11 mouse cellular contexts compared by ENCODE assay signal in genomic region chr17:13705481-13705921, GRCm38 (mm10). TPM values are rescaled to one million over a fixed set of nuclear protein-coding genes. Genes with fewer than 3 reads are reported as not detected.
DNase-seq lines count a peak whose midpoint lies in the region; ATAC-seq and TF ChIP-seq lines count a peak whose summit lies in the region.
"Had no signal": no experiment of that assay in that cellular context is flagged by ENCODE, and none has a peak within 500 bp of the region (broad histone marks: within the 10 kb centered on the region; RNA-seq: fewer than 3 reads in every experiment).

No protein-coding gene starts in this region.

- ATAC-seq in forebrain, embryonic 14.5 days, result no peak
- peak; percentile 46; the same call in 1 of the 2 replicates for ATAC-seq in hindbrain, postnatal 0 days
- ATAC-seq: intestine, postnatal 0 days had no signal

- DNase-seq in forebrain, embryonic 10.5 days (ENCODE audit: extremely low spot score, low spot score), result no peak
- no peak for DNase-seq in forebrain, embryonic 14.5 days (ENCODE audit: low spot score)
- peak; percentile 36 for DNase-seq in ovary, postnatal 36 days (ENCODE audit: low spot score)
- DNase-seq in ovary, postnatal 14 days (ENCODE audit: low spot score), result no peak
- DNase-seq in hindbrain, postnatal 0 days (ENCODE audit: low spot score), result peak; percentile 42
- DNase-seq in retina, embryonic 14.5 days (ENCODE audit: low spot score), result no peak
- no peak for DNase-seq in gastrocnemius, postnatal 25 days
- DNase-seq in urinary bladder, postnatal 10 days (ENCODE audit: low spot score), result no peak
- DNase-seq: B cell, adult 2 months had no signal

- no peaks in the 10 kb centered on the region for H3K27me3 ChIP-seq in forebrain, embryonic 10.5 days (ENCODE audit: poor library complexity, severe bottlenecking)
- H3K27me3 ChIP-seq in forebrain, embryonic 14.5 days (replicated peaks; ENCODE audit: control insufficient read depth, insufficient read depth, low read length), result no peaks in the 10 kb centered on the region
- no peaks in the 10 kb centered on the region for H3K27me3 ChIP-seq in hindbrain, postnatal 0 days (ENCODE audit: insufficient read depth, low read length)
- H3K27me3 ChIP-seq: neural tube, embryonic 13.5 days had no signal

- H3K9ac ChIP-seq in forebrain, embryonic 14.5 days (ENCODE audit: low read length), result no peak overlapping the region
- H3K9ac ChIP-seq in hindbrain, postnatal 0 days (replicated peaks; ENCODE audit: low read length), result no peak overlapping the region
- H3K9ac ChIP-seq: neural tube, embryonic 13.5 days had no signal

- no peak overlapping the region for H3K4me3 ChIP-seq in forebrain, embryonic 10.5 days
- no peak overlapping the region for H3K4me3 ChIP-seq in forebrain, embryonic 14.5 days (ENCODE audit: low read depth, low read length)
- no peak overlapping the region for H3K4me3 ChIP-seq in hindbrain, postnatal 0 days (ENCODE audit: low read length)
- H3K4me3 ChIP-seq: neural tube, embryonic 13.5 days had no signal

- H3K9me3 ChIP-seq in forebrain, embryonic 10.5 days, result no peaks in the 10 kb centered on the region
- no peaks in the 10 kb centered on the region for H3K9me3 ChIP-seq in forebrain, embryonic 14.5 days (replicated peaks; ENCODE audit: control insufficient read depth, low read length)
- no peaks in the 10 kb centered on the region for H3K9me3 ChIP-seq in hindbrain, postnatal 0 days (ENCODE audit: low read length)
- H3K9me3 ChIP-seq: neural tube, embryonic 13.5 days had no signal

- H3K27ac ChIP-seq in forebrain, embryonic 10.5 days, result peak overlapping the region; percentile 40; the same call in 1 of the 2 replicates
- no peak overlapping the region for H3K27ac ChIP-seq in forebrain, embryonic 14.5 days (ENCODE audit: low read depth, low read length)
- H3K27ac ChIP-seq in hindbrain, postnatal 0 days, result no peak overlapping the region
- H3K27ac ChIP-seq: neural tube, embryonic 13.5 days had no signal

- no peaks in the 10 kb centered on the region for H3K36me3 ChIP-seq in forebrain, embryonic 10.5 days (replicated peaks)
- no peaks in the 10 kb centered on the region for H3K36me3 ChIP-seq in forebrain, embryonic 14.5 days (ENCODE audit: control insufficient read depth, insufficient read depth, low read length)
- H3K36me3 ChIP-seq in hindbrain, postnatal 0 days (ENCODE audit: insufficient read depth, low read length), result no peaks in the 10 kb centered on the region
- H3K36me3 ChIP-seq: neural tube, embryonic 13.5 days had no signal

- H3K4me2 ChIP-seq in forebrain, embryonic 14.5 days (ENCODE audit: low read length), result no peak overlapping the region
- H3K4me2 ChIP-seq in hindbrain, postnatal 0 days (ENCODE audit: low read depth, low read length), result no peak overlapping the region
- H3K4me2 ChIP-seq: neural tube, embryonic 13.5 days had no signal

- H3K4me1 ChIP-seq in forebrain, embryonic 10.5 days, result peaks cover 29% of the 10 kb centered on the region
- peaks cover 6% of the 10 kb centered on the region for H3K4me1 ChIP-seq in forebrain, embryonic 14.5 days (ENCODE audit: control insufficient read depth, insufficient read depth, low read length)
- H3K4me1 ChIP-seq in hindbrain, postnatal 0 days (ENCODE audit: insufficient read depth, low read length), result peaks cover 4% of the 10 kb centered on the region; the same call in 1 of the 2 replicates

- TF ChIP-seq CTCF in hindbrain, postnatal 0 days (IDR thresholded peaks at IDR 0.05; ENCODE audit: low read depth), result no peak

- 39% methylated on average over 4 of the region's 4 CpGs for WGBS in forebrain, embryonic 10.5 days
- 47% methylated on average over 4 of the region's 4 CpGs for WGBS in forebrain, embryonic 14.5 days
- WGBS in hindbrain, postnatal 0 days, result 21% methylated on average over 4 of the region's 4 CpGs

RNA-seq across cellular contexts. Expression of gene Afdn, which starts 54.8 kb away (rescaled TPM):
- 80.9 and 82.9 TPM in 2 replicates for polyA plus RNA-seq in forebrain, embryonic 10.5 days (2016; fragmentation: Nextera tagmentation; extraction: Ambion mirVana)
- 107 and 129 TPM in 2 replicates for polyA plus RNA-seq in forebrain, embryonic 14.5 days (2014; fragmentation: Nextera tagmentation; extraction: Ambion mirVana)
- total RNA-seq in hindbrain, postnatal 0 days (2014; rRNA removed), result 78.9 and 84.2 TPM in 2 replicates
- 127 and 130 TPM in 2 replicates for polyA plus RNA-seq in hindbrain, postnatal 0 days (2015; fragmentation: Nextera tagmentation; extraction: Ambion mirVana)
- total RNA-seq in gastrocnemius, postnatal 25 days (2021), result 10 to 100 TPM; 47.4 to 50.9 TPM

RNA-seq across cellular contexts. Expression of gene Tcte2, which starts 56.1 kb away (rescaled TPM):
- polyA plus RNA-seq in forebrain, embryonic 10.5 days (2016; fragmentation: Nextera tagmentation; extraction: Ambion mirVana), result 4.9 and 6.6 TPM in 2 replicates
- 16.9 and 21.1 TPM in 2 replicates for polyA plus RNA-seq in forebrain, embryonic 14.5 days (2014; fragmentation: Nextera tagmentation; extraction: Ambion mirVana)
- 18.7 and 21.3 TPM in 2 replicates for total RNA-seq in hindbrain, postnatal 0 days (2014; rRNA removed)
- polyA plus RNA-seq in hindbrain, postnatal 0 days (2015; fragmentation: Nextera tagmentation; extraction: Ambion mirVana), result 9.8 and 11.1 TPM in 2 replicates
- 1 to 10 TPM in 1 of 2 experiments, under 1 TPM in 1; 0.97 to 1.4 TPM for total RNA-seq in gastrocnemius, postnatal 25 days (2021)

Comparison
In these comparisons a context has a peak if more than half of its experiments do, and no peak if none do; other contexts are left out.
1. DNase-seq: peak in ovary, postnatal 36 days (single experiment) and hindbrain, postnatal 0 days (single experiment); none in forebrain, embryonic 10.5 days (single experiment), forebrain, embryonic 14.5 days (single experiment), ovary, postnatal 14 days (single experiment), retina, embryonic 14.5 days (single experiment), gastrocnemius, postnatal 25 days (single experiment) and urinary bladder, postnatal 10 days (single experiment).